Mouse (Mus musculus) kidney, postnatal 4 days (tissue): ENCODE results near the gene Ccser1.
"Not testable (repeated sequence)": the region's sequence is repeated elsewhere in the genome, so short reads cannot be mapped to it uniquely, and the experiment has no call there.

Experiments used
- DNase-seq, 2 experiments: peaks; one replicate each; pipeline ENCODE4 v3.0.0; 2021; ENCODE audit warnings: mixed read lengths in 2 of 2

Gene Ccser1

GRCm38 (mm10) chr6:61225302-61225701, 45.2 kb downstream of the Ccser1 start:
- no peak for DNase-seq

- DNase-seq = no peak
Observed at GRCm38 (mm10) chr6:61230058-61230718, 50.1 kb downstream of the Ccser1 start.

GRCm38 (mm10) chr6:61233060-61233459, 52.9 kb downstream of the Ccser1 start:
- DNase-seq = no peak

- DNase-seq = peak in 1 of 2 experiments; percentile 8
Observed at GRCm38 (mm10) chr6:61233548-61234187, 53.5 kb downstream of the Ccser1 start.

GRCm38 (mm10) chr6:61240618-61241017, 60.5 kb downstream of the Ccser1 start:
- DNase-seq = no peak

- DNase-seq = no peak
Observed at GRCm38 (mm10) chr6:61242556-61242955, 62.4 kb downstream of the Ccser1 start.

- DNase-seq = no peak
Observed at GRCm38 (mm10) chr6:61246523-61246922, 66.4 kb downstream of the Ccser1 start.

- no peak for DNase-seq
Observed at GRCm38 (mm10) chr6:61247842-61248472, 67.8 kb downstream of the Ccser1 start.

- no peak for DNase-seq
Observed at GRCm38 (mm10) chr6:61248700-61249099, 68.6 kb downstream of the Ccser1 start.

- DNase-seq = no peak
Observed at GRCm38 (mm10) chr6:61251232-61251631, 71.1 kb downstream of the Ccser1 start.

- DNase-seq = no peak
Observed at GRCm38 (mm10) chr6:61252912-61253311, 72.8 kb downstream of the Ccser1 start.

GRCm38 (mm10) chr6:61255874-61256273, 75.8 kb downstream of the Ccser1 start:
- not testable (repeated sequence) for DNase-seq

GRCm38 (mm10) chr6:61258847-61259634, 78.9 kb downstream of the Ccser1 start:
- no peak for DNase-seq

GRCm38 (mm10) chr6:61261381-61261780, 81.3 kb downstream of the Ccser1 start:
- DNase-seq = no peak

- no peak for DNase-seq
Observed at GRCm38 (mm10) chr6:61262448-61262847, 82.3 kb downstream of the Ccser1 start.

GRCm38 (mm10) chr6:61263291-61263690, 83.2 kb downstream of the Ccser1 start:
- DNase-seq = no peak

GRCm38 (mm10) chr6:61271033-61271432, 90.9 kb downstream of the Ccser1 start:
- no peak for DNase-seq

- no peak for DNase-seq
Observed at GRCm38 (mm10) chr6:61273430-61273829, 93.3 kb downstream of the Ccser1 start.

- no peak for DNase-seq
Observed at GRCm38 (mm10) chr6:61279506-61279905, 99.4 kb downstream of the Ccser1 start.

- no peak for DNase-seq
Observed at GRCm38 (mm10) chr6:61292927-61293326, 112.8 kb downstream of the Ccser1 start.

- peak; percentile 7 to 31 for DNase-seq
Observed at GRCm38 (mm10) chr6:61295535-61295934, 115.4 kb downstream of the Ccser1 start.

- no peak for DNase-seq
Observed at GRCm38 (mm10) chr6:61296188-61297037, 116.3 kb downstream of the Ccser1 start.
